Mouse (Mus musculus): ENCODE measurements around the gene Nsf. TPM values are rescaled to one million over a fixed set of nuclear protein-coding genes. Genes with fewer than 3 reads are reported as not detected.

The Nsf gene
- polyA plus RNA-seq, 1 experiment from 2014 or later: 54.4 TPM

DNA sequence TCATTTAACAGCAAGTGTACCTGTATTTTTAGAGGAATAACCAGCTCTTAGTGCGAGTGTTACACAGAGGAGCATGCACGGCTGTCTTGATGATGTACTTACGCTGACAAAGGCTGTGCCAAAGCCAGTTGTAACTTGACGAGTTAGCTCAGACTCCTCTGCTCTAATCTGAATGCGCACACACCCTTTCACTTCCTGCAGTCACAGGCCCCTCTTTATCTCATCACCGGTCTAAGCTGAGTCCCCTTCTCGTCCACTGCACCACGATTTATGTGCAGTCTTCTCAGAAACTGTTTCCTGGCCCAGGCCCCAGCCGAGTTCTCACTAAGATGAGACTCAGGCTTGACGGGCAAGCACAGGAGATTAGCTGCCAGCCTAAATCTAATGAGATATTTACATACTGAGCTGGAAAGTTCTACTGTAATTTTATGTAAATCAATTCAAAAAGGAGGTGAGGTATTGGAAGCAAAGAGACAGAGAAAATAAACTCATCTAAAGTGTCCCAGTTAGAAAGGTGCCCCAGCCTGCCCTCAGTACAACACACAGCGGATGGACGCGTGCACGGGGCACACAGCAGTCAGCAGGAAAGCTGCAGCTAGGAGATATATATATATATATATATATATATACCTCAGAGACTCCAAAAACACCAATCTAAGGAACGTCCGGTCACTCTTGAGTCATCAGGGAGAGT is 101.1 kb downstream of the Nsf start:
- H3K4me3 ChIP-seq: no peak overlapping the region
- H3K9me3 ChIP-seq: no peaks in the 10 kb centered on the region
- peaks cover 19% of the 10 kb centered on the region for H3K36me3 ChIP-seq (replicated peaks)
- peaks cover 8% of the 10 kb centered on the region for H3K4me1 ChIP-seq
- DNase-seq (ENCODE audit: low spot score): no peak
- H3K27me3 ChIP-seq (replicated peaks; ENCODE audit: low read depth, poor library complexity, severe bottlenecking): no peaks in the 10 kb centered on the region
- H3K27ac ChIP-seq (replicated peaks): no peak overlapping the region
- 73% methylated on average over 16 of the region's 16 CpGs for WGBS

DNA sequence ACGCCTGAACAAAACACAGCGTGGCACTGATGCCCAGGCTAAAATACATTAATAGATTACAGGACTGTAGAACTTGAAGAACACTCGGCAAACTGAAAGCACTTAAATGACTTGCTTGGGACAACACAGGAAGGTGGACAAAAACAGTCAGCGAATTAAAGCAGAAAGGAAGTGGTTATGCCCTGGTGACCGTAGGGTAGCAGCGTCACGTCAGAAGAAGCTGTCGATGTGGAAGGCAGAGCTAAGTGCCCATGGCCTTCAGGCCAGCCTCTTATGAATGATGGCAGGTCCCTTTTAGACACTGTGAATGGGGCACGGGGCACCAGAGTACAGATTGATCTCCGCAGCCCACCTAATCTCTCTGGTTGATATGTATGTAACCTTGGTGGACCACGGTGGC is 105.6 kb downstream of the Nsf start:
- Histone ChIP-seq H3K4me3 (no peak overlapping the region), H3K27ac (replicated peaks) (no peak overlapping the region), H3K36me3 (replicated peaks) (peaks cover 28% of the 10 kb centered on the region), H3K9me3 (no peaks in the 10 kb centered on the region), H3K27me3 (replicated peaks; ENCODE audit: low read depth, poor library complexity, severe bottlenecking) (no peaks in the 10 kb centered on the region), H3K4me1 (peaks cover 2% of the 10 kb centered on the region)
- no peak for DNase-seq (ENCODE audit: low spot score)
- WGBS: 93% methylated on average over 11 of the region's 11 CpGs

DNA sequence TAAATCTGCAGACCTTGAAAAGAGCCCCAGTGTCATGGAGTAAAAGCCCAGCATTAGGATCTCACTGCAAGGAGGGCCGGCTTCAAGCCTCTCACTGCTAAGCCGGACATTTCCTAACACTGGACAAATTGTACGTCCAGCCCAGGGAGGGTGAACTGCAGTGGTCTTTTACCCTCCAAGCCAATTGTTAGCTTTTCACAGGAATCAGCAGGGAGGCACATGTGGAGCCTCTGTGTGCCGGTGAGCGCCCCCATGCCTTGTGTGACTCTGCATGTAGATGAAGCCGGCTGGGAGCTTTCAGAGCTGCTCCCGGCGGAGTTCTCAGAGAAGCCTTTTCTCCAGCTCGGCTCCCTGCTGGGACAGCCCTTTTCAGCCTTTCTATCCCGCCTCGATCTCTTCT is 113.0 kb downstream of the Nsf start:
- peak; percentile 70 for DNase-seq (ENCODE audit: low spot score)
- H3K9me3 ChIP-seq: no peaks in the 10 kb centered on the region
- peak overlapping the region; percentile 52 for H3K27ac ChIP-seq (replicated peaks)
- 0 out of 2 replicates have a peak, but pooled peaks cover 4% of the 10 kb centered on the region for H3K27me3 ChIP-seq (replicated peaks; ENCODE audit: low read depth, poor library complexity, severe bottlenecking)
- H3K36me3 ChIP-seq (replicated peaks): peaks cover 10% of the 10 kb centered on the region
- H3K4me3 ChIP-seq: peak overlapping the region; percentile 31; the same call in 1 of the 2 replicates
- peaks cover 19% of the 10 kb centered on the region for H3K4me1 ChIP-seq
- whole genome bisulfite sequencing: 3% methylated on average over 11 of the region's 11 CpGs

DNA sequence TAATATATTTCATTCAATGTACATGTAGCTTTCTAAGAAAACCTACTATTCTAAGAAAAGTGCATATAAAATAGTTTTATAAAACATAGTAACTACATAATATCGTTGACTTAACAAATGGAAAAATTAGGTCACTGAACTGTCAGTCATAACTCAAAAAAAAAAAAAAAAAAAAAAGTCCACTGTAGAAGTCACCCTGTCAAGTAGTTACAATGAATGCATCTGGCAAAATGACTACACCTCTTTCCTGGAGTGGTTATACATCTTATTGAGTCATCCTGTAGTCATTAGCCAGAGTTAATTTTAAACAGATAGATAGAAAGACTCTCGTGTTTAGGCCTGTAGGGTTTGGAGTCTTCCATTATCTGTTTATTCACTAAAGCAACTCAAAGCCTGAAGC is 114.9 kb downstream of the Nsf start:
- 0 out of 2 replicates have a peak, but pooled peaks cover 4% of the 10 kb centered on the region for H3K27me3 ChIP-seq (replicated peaks; ENCODE audit: low read depth, poor library complexity, severe bottlenecking)
- H3K27ac ChIP-seq (replicated peaks): no peak overlapping the region
- peaks cover 3% of the 10 kb centered on the region for H3K36me3 ChIP-seq (replicated peaks)
- H3K4me3 ChIP-seq: no peak overlapping the region
- H3K9me3 ChIP-seq: no peaks in the 10 kb centered on the region
- no peak for DNase-seq (ENCODE audit: low spot score)
- peaks cover 19% of the 10 kb centered on the region for H3K4me1 ChIP-seq
- 81% methylated on average over 2 of the region's 2 CpGs for WGBS

DNA sequence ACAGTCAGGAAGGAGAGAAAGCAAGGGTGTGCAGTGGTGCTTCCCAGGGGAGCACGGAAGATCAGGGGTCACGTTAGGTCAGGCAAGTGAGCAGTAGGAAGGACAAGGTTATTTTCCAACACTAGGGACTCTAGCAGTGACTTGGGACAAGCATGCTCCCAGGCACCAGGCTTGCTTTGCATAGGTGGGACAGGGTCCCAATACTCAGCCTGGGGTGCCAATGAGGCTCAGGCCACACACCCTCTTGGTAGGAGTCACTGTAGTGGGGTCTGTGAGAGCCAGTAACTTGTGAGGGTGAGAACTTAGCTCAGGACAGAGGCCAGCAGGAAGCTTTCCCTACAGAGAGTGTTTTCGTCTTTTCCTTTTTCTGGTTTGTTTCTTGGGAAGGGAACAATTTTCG is 121.5 kb downstream of the Nsf start:
- 0 out of 2 replicates have a peak, but pooled peaks cover 4% of the 10 kb centered on the region for H3K27me3 ChIP-seq (replicated peaks; ENCODE audit: low read depth, poor library complexity, severe bottlenecking)
- H3K4me3 ChIP-seq: no peak overlapping the region
- H3K4me1 ChIP-seq: peaks cover 19% of the 10 kb centered on the region
- H3K36me3 ChIP-seq (replicated peaks): peaks cover 13% of the 10 kb centered on the region
- 79% methylated on average over 4 of the region's 4 CpGs for whole genome bisulfite sequencing
- no peak overlapping the region for H3K27ac ChIP-seq (replicated peaks)
- H3K9me3 ChIP-seq: no peaks in the 10 kb centered on the region
- no peak for DNase-seq (ENCODE audit: low spot score)

DNA sequence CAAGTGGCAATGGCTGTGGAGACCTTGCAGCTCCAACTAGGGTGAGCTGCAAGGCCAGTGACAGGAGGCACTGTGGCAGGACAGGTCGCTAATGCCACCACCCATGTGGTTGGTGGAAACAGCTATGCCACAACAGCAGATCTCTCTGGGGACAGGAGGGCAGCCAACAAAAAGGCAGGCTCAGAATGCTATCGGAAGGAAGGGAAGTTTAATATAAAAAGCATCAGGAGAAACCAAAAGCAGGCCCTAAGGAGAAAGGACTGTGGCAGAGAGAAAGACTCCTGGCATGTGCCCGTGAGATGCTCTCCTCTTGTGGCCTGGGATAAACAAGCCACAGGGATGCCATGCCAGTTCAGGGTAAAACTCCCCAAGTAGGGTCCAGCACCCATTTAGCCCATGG is 122.1 kb downstream of the Nsf start:
- H3K4me3 ChIP-seq: no peak overlapping the region
- H3K9me3 ChIP-seq: no peaks in the 10 kb centered on the region
- 85% methylated on average over 3 of the region's 3 CpGs for WGBS
- peaks cover 19% of the 10 kb centered on the region for H3K4me1 ChIP-seq
- H3K27ac ChIP-seq (replicated peaks): no peak overlapping the region
- H3K27me3 ChIP-seq (replicated peaks; ENCODE audit: low read depth, poor library complexity, severe bottlenecking): 0 out of 2 replicates have a peak, but pooled peaks cover 4% of the 10 kb centered on the region
- no peak for DNase-seq (ENCODE audit: low spot score)
- H3K36me3 ChIP-seq (replicated peaks): peaks cover 19% of the 10 kb centered on the region

DNA sequence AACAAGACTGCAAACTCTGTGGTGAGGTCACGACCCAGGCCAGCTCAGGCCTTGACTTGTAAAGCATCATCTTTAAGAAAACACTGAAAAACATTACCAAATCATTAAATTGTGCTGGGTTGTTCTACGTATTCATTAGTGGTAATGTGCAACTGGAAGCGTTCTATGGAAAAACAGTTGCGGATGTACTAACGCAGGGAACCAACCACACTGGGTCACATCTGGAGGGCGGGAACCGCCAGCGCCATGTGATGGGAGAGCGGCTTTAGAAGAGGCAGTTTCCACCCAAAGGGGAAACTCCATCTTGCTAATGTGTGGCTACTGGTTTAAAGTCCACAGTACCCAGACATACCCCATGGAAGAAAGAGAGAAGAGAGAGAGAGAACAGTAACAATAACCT is 123.4 kb downstream of the Nsf start:
- H3K4me1 ChIP-seq: peaks cover 19% of the 10 kb centered on the region
- no peak overlapping the region for H3K27ac ChIP-seq (replicated peaks)
- DNase-seq (ENCODE audit: low spot score): no peak
- 86% methylated on average over 9 of the region's 9 CpGs for WGBS
- no peaks in the 10 kb centered on the region for H3K9me3 ChIP-seq
- peaks cover 27% of the 10 kb centered on the region for H3K36me3 ChIP-seq (replicated peaks)
- H3K27me3 ChIP-seq (replicated peaks; ENCODE audit: low read depth, poor library complexity, severe bottlenecking): 0 out of 2 replicates have a peak, but pooled peaks cover 4% of the 10 kb centered on the region
- H3K4me3 ChIP-seq: no peak overlapping the region

DNA sequence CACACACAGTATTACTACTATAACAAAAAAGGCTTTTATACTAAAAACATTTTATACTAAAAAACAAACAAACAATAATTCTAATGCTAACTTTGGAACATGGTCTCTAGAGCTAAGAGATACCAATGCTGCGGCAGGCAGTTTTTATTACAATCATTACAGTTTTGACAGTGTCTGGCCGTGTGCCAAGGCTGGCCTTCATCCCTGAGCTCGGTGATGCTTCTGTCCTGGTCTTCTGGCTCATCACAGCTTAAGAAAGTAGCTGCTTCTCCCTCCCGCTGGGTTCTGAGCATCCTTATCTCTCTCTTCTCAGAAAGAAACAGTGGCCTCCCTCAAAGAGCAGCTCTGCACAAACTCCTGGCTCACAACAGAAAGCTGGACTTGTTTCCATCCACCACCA is 123.9 kb downstream of the Nsf start:
- DNase-seq (ENCODE audit: low spot score): no peak
- 82% methylated on average over 4 of the region's 4 CpGs for WGBS
- Histone ChIP-seq H3K4me1 (peaks cover 19% of the 10 kb centered on the region), H3K4me3 (no peak overlapping the region), H3K36me3 (replicated peaks) (peaks cover 31% of the 10 kb centered on the region), H3K27me3 (replicated peaks; ENCODE audit: low read depth, poor library complexity, severe bottlenecking) (0 out of 2 replicates have a peak, but pooled peaks cover 4% of the 10 kb centered on the region), H3K27ac (replicated peaks) (no peak overlapping the region), H3K9me3 (no peaks in the 10 kb centered on the region)

DNA sequence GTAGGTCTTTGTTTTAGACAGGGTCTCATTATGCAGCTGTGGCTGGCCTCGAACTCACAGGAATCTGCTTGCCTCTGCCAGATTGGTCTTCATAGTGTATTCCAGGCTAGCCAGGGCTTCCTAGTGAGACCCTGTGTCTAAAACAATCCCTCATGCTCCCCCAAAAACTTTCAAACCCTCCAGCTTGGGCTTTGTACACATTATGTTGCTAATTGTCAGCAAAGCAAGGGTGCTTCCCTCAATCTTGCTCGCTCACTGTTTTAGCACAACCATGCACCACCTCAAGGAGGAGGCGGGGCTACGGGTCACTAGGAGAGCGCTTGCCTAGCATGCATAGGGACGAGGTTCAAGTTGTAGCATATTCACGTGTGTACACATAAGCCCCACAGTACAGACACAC is 125.0 kb downstream of the Nsf start:
- DNase-seq (ENCODE audit: low spot score): no peak
- Histone ChIP-seq H3K9me3 (no peaks in the 10 kb centered on the region), H3K4me1 (peaks cover 19% of the 10 kb centered on the region), H3K27me3 (replicated peaks; ENCODE audit: low read depth, poor library complexity, severe bottlenecking) (0 out of 2 replicates have a peak, but pooled peaks cover 4% of the 10 kb centered on the region), H3K4me3 (no peak overlapping the region), H3K27ac (replicated peaks) (no peak overlapping the region), H3K36me3 (replicated peaks) (peaks cover 37% of the 10 kb centered on the region)
- 85% methylated on average over 7 of the region's 7 CpGs for WGBS

DNA sequence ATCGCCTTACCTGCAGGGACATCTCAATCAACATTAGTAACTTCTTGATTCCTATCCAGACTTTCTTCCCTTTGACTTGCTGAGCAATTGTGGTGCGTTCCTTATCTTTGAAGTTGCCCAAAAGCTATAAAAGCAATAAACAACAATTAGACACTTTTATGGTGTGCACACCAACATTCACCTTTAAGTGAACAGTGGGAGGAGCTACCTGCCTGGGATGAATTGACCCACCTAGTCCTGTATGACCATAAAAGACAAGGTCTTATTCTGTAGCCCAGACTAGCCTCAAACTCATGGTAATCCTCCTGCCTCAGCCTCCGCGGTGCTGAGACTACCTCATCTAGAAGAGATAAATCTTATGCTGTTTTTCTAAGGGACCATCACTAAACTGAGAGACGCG is 126.7 kb downstream of the Nsf start:
- Histone ChIP-seq H3K36me3 (replicated peaks) (peaks cover 52% of the 10 kb centered on the region), H3K4me3 (no peak overlapping the region), H3K27me3 (replicated peaks; ENCODE audit: low read depth, poor library complexity, severe bottlenecking) (0 out of 2 replicates have a peak, but pooled peaks cover under 1% of the 10 kb centered on the region), H3K27ac (replicated peaks) (no peak overlapping the region), H3K4me1 (peaks cover 11% of the 10 kb centered on the region), H3K9me3 (no peaks in the 10 kb centered on the region)
- DNase-seq (ENCODE audit: low spot score): no peak
- WGBS: 98% methylated on average over 6 of the region's 6 CpGs

DNA sequence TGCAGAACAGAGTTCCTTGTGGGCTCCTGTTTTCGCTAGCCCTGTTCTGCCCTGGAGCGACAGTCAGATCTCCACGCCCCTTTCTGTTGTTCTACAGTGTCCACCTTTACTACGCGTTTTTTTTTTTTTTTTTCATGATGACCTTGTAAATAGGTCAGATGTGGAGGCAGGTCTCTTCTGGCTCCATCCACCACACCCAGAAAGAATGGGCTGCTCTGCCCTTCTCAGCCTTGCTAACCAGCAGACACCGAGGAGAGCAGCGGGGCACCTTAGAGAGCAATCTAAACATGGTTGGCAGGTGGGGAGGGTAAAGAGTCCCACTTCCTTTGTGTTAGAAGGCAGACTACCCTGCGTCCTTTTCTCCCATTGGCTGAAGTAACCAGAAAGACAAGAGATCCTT is 137.1 kb downstream of the Nsf start:
- Histone ChIP-seq H3K9me3 (no peaks in the 10 kb centered on the region), H3K36me3 (replicated peaks) (peaks cover 18% of the 10 kb centered on the region), H3K4me3 (no peak overlapping the region), H3K4me1 (peaks cover 10% of the 10 kb centered on the region; the same call in 1 of the 2 replicates), H3K27ac (replicated peaks) (no peak overlapping the region), H3K27me3 (replicated peaks; ENCODE audit: low read depth, poor library complexity, severe bottlenecking) (peaks cover 40% of the 10 kb centered on the region)
- 85% methylated on average over 8 of the region's 8 CpGs for WGBS
- no peak for DNase-seq (ENCODE audit: low spot score)

DNA sequence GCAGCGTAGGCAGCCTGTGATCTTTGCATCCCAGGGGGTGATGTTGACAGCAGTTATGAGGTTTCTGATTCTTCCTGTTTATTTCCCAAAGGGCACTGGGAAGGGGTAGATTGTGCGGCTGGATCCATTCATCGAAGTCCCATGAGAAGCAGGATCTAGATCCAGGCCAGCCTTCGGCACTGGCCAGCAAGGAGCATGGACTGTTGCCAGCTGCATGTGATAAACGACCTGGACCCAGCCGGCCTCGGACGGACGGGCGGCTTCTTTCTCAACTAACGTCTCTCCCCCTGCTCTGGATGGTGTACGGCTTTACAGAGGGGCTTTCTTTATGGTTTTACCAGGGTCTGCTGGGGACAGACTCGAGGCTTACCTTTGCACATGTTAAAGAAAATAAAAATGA is 137.9 kb downstream of the Nsf start:
- H3K27me3 ChIP-seq (replicated peaks; ENCODE audit: low read depth, poor library complexity, severe bottlenecking): peaks cover 47% of the 10 kb centered on the region
- DNase-seq (ENCODE audit: low spot score): no peak
- no peak overlapping the region for H3K27ac ChIP-seq (replicated peaks)
- H3K9me3 ChIP-seq: no peaks in the 10 kb centered on the region
- peaks cover 14% of the 10 kb centered on the region; the same call in 1 of the 2 replicates for H3K4me1 ChIP-seq
- H3K4me3 ChIP-seq: no peak overlapping the region
- peaks cover 12% of the 10 kb centered on the region; the same call in 1 of the 2 replicates for H3K36me3 ChIP-seq (replicated peaks)
- WGBS: 79% methylated on average over 13 of the region's 13 CpGs

DNA sequence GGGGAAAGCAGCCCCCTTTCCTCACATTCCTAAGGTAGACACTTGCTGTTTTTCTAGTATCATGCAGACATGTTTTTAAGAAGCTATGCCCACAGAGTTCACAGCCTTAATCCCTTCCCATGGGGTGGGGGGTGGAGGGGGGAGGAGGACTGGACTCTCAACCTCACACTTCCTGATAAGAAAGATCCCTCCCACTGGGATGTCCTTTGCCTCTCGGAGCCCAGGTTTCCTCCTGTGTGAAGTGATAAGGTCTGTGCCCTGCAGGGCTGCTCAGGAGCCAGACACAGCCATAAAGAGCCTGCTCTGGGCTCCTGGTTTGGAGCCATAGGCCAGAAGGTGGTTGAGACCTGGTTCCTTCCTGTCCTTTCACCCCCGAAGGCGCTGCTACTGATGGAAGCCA is 139.0 kb downstream of the Nsf start:
- Histone ChIP-seq H3K27me3 (replicated peaks; ENCODE audit: low read depth, poor library complexity, severe bottlenecking) (peaks cover 59% of the 10 kb centered on the region), H3K27ac (replicated peaks) (no peak overlapping the region), H3K9me3 (no peaks in the 10 kb centered on the region), H3K36me3 (replicated peaks) (0 out of 2 replicates have a peak, but pooled peaks cover 6% of the 10 kb centered on the region), H3K4me1 (peaks cover 24% of the 10 kb centered on the region), H3K4me3 (no peak overlapping the region)
- WGBS: 45% methylated on average over 3 of the region's 3 CpGs
- DNase-seq (ENCODE audit: low spot score): no peak
